Mouse (Mus musculus): ENCODE measurements around the gene Gm3727.
"Not testable (repeated sequence)": the region's sequence is repeated elsewhere in the genome, so short reads cannot be mapped to it uniquely, and the experiment has no call there.

The Gm3727 gene

GRCm38 (mm10) chr14:7264614-7265013 is at the start of gene Gm3727:
Gene Gm3727 (minus strand): TSS chr14:7264714.
- not testable (repeated sequence) for DNase-seq (ENCODE audit: low read depth in 2 of 2, low spot score in 2 of 2)

- DNase-seq (ENCODE audit: low read depth in 2 of 2, low spot score in 2 of 2) = not testable (repeated sequence)
Measured at GRCm38 (mm10) chr14:7243498-7243897, 21.0 kb downstream of the Gm3727 start.

All from CD8-positive naive resting alpha-beta T cell, adult 2 months (primary cell).